Mouse (Mus musculus): ENCODE measurements at regions not wholly inside any gene's neighbourhood (a gene's known extent, or its start where the extent isn't known, plus 50 kb on each side); places are given as distances from the start of the nearest gene placed in this dataset.

DNA sequence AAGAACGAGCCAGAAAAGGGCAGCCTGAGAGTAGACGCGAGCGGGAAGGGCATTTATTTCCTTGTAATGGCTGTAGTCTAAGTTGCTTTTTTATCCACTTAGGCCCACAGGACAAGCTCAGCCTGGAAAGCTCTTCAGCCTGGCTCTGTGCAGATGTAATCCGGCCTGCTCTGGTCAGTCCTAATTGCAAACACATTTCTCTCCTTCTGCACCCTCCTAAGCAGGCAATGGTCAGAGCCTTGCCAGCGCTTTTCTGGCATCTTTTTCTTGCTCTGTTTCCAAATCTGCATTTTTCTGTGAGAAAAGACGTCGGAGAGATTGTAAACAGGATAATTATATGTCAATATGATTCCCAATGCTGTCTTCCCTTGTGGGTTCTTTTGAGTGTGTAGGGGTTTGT, 224.3 kb upstream of the Tank start:
- DNase-seq, result peak; percentile 35 to 58

DNA sequence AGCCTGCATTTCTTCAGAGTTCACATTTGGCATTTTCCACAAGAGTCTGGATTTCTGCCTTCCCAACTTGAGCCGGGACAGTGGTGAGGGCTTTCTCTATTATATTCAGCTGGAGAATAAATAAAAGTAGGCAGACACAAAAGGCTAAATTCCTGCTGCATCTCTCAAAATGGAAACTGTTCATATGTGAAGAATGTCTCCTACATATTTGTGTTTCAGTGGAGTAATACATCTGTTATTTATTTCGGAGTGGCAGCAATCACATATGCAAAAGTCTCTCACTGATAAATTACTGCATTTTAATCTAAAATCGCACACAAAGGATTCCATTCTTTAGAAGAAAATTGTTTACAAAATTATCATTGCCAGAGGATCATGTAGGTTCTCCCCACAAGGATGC, 230.9 kb upstream of the Tank start:
- DNase-seq, result no peak

DNA sequence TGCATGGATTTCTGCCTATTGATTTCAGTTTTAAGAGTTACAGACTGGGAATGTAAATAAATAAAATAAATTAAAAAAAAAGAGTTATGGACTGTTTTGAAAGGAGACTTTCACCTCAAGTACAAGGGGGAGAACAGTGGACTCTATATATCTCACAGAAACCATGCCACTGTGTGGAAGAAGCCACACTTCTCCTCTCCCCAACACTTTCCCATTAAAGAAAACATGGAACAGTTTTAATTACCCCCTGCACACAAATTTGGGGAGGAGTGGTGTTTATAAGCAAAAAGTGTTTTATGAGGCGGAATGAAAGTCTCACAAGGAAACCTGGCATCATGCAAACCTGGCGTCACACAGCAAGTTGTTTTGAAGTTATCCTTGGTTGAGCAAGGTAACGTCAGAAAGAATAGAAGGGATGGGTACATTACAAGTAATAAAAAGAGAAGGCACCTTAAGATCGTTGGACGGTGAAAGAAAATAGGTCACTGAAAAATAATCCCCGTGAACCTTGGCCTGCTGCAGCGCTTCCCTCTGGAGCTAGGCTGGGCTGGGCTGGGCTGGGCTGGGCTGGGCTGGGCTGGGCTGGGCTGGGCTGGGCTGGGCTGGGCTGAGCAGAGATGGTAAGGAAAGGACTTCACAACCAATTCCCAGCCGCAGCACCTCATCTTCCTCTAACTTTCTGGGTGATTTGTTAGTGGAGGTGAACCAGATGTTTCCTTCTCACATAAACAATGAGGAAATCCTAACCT, 232.2 kb upstream of the Tank start:
- no peak for DNase-seq

DNA sequence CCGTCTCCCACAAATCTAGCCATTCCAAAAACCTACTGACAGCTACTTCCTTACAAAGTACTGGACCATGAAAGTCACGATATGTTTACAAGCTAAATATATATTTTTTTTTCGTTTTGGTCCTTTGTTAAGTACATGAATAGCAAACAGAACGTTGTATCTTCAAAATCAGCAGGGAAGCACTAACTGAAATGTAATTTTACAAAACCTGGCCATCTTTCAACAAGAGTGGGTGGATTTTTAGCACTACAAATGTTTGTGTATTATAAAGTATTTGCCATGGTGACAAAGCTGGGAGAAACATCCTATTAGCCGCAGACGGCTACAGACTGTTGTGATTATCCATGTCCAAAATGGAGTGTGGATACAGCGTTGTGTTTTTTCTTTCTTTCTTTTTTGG, 233.1 kb upstream of the Tank start:
- DNase-seq, result no peak

DNA sequence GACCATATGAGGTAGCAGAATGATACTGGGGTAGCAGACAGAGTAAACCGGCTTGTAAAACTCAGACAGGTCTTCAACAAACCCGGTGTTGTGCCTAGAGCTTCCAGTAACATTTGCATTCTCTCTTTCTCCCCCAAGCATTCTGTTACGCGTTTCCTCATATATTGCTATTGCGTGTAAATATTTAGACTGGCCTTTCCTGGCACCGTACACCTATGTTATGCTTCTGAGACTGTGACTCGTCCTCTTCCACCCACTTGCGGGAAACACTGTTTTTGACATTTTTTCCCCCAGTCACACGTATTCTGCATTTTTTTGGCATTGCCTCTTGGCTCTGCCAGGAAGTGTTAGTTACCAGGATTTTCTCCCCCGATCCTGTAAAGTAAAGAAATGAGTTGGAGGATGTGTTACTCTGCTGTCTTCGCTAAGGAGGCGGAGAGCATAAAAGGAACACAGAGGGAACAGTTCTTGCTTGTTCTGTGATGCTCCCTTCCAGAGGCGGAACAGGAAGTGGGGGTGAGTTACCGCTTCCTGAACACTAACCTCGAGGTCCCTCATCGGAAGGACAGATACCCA, 233.7 kb upstream of the Tank start:
- peak; percentile 15 to 37 for DNase-seq

DNA sequence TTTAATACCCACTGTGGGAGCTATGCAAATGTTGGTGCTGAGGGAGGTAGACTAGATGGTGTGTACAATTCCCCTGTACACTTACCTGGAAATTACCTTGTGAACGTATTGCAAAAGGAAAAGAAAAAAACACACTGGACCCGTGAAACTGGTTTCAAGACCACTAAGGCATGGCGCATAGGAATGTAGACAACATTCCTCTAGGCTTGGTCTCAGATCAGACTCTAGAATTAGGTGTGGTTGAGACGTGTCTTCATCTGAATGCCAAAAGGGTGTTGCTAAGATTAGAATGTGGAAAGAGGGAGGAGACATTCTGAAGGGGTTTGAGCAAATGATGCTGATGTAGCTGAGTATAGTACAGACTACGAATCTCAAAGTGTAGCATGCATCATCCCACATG, 237.1 kb upstream of the Tank start:
- no peak for DNase-seq

DNA sequence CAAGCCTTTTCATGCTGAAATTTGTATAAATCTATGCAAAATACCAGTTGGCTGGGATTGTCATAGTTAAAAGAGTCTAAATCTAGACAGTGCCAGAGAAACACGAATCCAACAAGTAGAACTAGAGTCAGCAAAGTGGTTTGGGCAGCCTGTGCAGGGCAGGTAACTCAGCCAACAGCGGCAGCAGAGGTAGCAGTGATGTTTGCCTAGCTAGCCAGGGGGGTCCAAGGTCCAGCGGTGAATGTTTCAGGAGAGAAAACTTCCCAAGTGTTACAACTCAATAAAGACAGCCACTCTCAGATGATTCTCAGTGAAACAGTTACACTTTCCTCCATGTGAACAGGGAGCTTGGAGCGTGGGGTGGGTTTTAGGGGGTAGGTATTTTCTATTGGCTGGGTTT, 259.2 kb upstream of the Tank start:
- no peak for DNase-seq

DNA sequence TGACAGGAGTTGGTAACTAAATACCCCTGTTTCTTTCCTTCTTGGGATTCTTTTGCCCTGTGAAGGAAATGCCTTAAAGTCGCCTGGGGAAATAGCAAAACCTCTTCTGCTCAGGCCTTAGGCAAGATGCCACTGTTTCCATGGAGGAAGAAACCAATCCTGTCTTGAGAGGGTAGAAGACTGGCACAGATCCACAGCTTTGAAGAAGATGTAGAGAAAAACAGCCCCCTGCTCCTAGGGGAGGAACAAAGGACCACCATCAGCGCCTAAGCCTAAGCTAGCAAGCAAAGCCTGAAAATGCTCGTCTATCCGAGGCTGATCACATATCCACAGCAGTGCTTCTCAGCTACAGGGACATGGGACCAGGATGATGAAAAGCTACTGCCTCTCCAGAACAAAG, 268.0 kb upstream of the Tank start:
- DNase-seq, result no peak

DNA sequence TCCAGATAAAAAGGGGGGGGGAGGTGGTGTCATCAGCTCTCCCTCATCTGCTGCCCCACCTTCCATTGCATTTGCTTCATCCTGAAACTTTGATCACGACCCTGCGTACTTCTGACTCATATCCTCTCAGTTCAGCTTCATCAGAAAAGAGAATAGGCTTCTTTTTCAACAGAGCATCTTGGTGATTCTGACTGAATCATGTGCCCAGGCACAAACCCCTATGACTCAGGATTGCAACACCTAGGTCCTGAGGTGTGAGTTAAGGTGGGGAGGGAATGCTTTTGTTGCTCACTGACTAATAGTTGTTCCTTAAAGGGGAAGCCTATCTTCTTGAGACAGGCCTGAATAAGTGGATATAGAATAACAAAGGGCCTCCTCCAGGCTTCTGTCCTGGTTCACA, 269.2 kb upstream of the Tank start:
- DNase-seq, result no peak

DNA sequence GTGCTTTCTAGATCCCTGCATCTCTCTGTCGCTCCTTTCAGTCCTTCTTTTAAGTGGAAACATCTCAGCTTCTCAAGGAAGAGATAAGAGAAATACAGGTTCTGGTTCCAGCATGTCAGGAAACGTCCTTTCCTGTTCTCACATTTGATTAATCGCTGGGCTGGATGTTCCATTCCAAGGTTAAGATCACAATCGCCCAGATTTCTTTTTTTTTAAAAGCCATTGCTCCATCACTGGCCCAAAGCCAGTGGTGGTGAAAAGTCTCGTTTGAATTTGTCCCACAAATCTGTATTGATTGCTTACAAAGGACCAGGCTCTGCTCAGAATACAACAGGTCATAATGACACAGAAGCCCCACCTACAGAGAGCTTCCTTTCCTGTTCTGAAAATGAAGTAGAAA, 281.2 kb upstream of the Tank start:
- DNase-seq, result peak; percentile 47 to 51

DNA sequence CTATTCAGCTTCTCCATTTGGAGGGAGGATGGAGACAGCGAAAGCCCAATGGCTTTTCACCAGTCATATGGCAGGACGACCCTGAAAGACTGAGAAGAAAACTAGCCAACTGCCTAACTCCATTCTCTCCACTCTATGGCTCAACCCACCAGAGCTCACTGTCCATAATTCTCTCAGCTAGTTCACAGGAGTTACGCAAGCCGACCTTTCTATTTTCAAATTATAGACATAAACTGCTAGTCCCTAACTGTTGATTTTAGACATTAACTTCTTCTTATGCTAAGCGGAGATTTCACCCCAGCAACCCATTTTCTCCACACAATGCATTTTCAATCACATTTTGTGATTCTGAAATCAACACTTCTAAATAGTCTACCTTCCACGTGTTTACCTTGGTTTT, 281.8 kb upstream of the Tank start:
- DNase-seq, result peak in 1 of 2 experiments; percentile 16

DNA sequence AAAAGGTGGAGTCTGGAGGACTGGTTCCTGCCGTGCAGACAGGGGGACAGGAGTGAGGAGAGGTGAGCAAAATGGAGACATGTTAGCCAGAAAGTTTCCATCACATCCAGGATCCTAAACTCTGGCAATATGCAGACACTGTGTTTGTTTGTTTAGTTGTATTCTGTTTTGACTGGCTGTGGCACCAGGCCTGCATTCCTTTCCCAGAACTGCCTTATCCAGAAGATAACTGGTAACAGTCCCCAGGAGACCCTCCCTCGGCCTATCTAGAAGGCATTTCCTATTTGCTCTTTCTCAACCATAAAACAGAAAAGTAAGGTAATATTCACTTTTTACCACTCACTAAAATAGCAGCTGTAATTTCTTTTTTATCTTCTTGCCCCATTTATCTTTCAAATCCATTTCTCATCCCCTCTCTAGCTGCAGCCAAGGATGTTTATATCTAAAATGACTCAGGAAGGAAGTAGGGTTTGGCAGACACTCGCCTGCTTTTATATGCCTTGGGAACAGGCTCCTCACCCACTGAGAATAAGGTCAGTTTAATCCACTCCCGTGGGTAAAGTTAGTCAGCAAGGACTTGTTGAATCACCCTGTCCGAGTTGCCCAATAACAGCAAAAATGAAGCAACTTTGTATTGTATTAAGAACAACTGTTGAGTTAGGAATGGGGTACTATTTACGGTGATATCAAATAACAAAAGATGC, 283.0 kb upstream of the Tank start:
- DNase-seq, result peak; percentile 70 to 85

DNA sequence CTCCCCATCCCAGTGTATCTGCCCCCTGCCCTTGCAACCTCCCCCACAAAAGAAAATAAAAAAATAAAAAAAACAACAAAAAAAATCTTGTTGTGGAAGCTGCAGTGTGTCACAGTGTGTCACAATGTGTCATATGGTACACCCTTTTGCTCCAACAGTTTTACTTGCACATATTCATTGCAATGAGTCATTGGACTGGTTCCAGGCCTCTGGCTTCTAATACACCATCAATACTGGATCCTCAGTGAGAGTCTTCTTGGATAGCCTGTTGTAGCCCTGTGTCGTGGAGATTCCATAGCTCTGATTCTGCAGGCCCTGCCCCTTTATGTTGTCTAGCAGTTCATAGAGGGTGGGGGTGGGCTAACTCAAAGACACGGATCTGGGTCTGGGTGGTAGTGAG, 290.1 kb upstream of the Tank start:
- DNase-seq, result no peak

DNA sequence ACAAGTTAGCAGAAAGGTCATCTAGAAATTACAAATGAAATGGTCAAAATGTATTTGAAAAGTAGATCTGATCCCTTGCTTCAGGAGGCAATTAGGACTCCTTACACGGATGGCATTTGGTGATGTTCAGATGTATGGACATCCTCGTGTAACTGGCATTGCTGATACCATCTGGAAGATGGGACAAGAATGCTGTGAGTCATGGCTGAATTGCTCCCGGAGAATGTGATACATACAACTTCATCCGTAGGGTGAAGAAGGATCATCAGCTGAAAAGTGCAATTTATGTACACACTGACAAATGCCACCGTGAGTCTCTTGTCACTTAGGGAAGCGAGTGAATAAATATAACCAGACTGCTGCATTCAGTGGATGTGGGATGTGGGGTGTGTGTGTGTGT, 293.7 kb upstream of the Tank start:
- DNase-seq, result no peak

DNA sequence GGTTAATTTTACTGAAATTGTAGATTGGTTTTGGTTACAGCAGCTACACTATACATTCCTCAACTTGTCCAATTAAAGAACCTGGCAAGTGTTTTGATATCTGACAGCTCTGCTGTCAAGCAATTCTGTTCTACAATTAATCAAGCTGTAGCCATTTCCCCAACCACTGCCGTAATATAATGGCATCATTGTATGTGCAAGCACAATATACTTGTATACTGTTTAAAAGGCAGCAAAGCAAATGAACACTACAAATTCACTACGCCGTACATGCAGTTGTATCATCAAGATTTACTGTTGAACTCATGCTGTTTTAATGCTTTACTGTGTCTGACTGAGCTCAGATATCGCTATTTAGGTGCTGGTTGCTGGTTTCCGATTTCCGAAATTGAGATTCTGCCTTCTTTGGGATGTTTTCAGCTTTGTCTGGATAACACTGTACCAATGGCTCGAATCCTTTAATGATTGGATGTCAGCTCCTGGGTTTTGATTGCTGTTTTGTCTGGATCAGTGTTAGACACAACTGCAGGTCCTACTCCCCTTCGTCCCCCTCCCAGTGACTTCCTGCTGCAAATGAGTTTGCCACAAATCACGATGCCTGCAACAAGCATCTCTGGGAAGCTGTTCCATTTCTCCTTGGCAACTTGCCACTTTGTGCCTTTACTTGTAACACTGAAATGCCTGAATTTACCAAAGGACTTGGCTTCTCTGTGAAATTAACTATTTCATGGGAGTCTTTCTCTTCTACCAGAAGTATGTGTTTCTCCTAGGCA, 294.4 kb upstream of the Tank start:
- no peak for DNase-seq

DNA sequence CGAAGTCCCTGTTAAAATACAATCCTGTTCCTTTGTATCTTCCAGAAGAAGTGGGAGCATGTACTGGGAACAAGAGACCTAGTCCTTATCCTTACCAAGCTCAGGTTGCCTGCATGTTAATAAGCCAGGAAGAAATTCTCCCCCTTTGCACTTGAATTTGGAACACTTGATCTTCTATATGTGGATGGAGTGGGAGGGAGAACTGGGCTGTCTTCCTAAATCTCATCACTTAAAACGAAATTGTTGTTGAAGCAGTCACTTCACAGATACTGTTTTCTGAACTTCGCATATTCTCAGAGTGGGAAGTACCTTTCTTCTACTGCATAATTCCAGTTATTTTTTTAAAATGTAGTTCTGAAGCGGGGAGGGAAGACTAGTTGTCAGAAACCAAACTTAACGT, 305.7 kb upstream of the Tank start:
- no peak for DNase-seq

DNA sequence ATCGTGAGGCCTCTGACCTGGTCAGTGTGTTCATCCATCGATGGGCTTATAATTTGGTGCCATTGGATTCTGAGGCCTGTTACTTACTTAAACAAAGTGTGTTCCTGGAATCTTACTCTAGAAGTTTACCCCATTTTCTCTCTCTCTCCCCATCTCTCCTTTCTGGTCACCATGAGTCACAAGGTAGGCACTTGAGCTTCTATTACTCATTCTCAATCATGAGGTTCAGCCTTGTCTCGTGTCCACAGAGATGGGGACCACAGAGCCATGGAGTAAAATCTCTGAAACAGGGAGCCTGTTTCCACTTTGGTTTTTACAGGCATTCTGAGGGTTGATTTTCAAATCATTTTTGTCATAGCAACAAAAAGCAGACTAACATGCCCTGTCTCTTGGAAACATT, 304.7 kb upstream of the Rbms1 start:
- no peak for DNase-seq

DNA sequence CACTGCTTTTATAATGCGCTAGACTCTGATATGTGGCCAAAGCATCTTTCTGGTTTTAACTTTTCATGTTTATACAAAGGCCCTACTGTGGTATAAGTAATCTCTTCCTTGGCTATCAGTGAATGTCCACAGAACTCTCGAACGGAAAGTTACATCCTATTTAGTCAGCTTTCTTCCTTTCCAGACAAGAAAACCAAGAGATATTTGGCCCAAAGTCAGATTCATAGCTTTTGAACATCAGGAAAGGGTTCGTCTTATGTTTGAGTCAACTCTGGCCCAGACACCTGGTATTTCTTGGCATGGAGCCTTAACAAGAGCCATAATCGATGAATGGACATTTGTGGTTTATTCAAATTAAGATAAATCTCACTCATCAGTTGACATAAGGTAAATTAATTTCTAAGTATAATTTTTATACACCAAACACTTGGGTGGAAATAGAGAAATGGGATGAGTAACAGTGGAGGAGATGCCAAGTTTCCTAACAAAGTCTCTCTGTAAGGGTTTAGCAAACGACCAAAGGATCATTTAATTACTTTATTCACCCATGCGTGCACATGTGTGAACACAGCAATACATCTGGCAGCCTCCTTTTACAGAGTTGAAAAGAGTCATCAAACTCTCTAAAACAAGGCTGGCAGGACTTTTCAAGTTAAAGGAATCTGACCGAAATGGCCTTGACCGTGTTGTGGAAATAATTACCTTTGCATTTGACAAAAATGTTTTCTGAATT, 287.2 kb upstream of the Rbms1 start:
- peak in 1 of 2 experiments; percentile 10 for DNase-seq

DNA sequence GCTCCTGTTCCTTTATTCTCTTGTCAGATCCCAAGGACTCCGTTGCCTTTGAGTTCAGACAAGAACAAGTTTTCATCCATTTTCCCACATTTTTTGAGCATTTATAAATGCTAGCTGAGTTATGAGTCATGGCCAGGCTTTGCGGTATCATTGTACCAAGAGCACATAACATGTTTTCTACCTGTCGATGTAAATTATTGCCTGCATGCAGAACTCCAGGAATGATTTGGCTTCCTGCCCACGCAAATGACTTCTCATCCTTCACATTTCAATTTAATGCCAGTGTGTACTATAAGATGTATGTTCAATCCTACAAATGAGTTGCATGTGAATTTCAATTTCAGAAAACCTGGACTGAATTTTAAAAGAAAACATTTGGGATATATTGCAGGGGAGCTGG, 285.0 kb upstream of the Rbms1 start:
- DNase-seq, result no peak

DNA sequence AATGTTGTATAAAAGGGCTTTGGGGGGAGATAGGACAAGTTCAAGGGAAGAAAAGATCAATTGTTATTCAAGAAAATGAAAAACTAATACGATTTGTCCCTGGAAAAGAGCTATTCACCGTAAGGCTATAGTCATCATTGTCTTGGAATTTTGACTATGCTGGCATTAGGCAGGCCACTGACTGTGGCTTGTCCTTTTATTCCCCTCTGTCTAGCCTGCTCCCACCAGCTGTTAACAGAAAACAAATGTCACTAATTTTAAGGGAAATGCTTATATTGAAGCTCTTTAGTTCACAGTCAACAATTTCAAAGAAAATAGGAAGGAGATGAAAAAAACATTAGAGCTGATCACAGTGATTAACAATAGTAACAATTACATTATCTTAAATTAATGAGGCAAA, 284.3 kb upstream of the Rbms1 start:
- no peak for DNase-seq

DNA sequence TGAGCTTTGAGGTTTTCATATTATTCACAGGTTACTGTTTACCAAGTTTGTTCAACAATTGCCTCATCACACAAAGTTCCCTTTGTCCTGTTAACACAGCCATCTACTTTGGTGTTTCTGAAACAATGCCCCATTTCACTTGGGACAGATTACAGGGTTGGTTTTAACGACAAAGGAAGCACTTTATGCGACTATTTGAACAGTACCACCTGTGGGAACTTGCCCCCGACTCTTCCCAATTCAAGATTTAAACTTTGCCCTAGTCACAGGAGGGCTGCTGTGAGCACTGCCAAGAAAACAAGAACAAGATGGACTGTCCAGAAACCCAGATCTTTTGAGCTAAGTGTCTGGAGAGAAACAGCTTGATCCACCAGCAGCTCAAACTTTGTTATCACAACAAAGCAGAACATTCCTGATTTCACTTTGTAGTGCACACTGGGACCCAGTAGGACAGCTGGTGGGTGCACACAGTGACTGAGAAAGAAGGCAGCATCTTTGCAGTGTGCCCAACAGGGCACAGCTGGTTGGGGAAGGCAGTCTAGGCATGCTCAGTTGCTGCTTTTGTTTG, 283.8 kb upstream of the Rbms1 start:
- DNase-seq, result peak; percentile 10 to 21

DNA sequence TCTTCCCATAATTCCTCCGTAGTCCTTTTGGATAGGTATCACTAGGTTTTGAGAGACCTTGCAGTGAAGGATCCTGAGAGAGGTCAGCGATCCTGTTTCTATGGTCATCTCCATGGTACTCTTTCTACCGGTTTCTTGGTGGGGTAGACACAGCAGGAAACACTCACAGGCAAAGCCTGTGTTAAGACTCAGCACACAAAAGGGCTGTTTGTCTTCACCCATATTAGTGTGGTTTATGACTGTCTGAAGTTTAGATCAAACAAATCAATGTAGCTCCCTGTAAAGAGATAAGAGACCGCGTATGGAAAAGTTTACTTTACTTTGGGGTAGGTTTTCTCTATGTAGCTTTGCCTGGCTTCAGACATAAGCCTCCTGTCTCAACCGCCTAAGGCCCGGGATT, 282.5 kb upstream of the Rbms1 start:
- DNase-seq, result no peak

All from heart, adult 18-20 months (tissue).